Mouse (Mus musculus) midbrain, postnatal 0 days (tissue): Measurements from ENCODE around the gene Cpsf4l. TPM values are rescaled to one million over a fixed set of nuclear protein-coding genes. Genes with fewer than 3 reads are reported as not detected.

Experiments used
- ATAC-seq: fragments of 200-750 bp; cut with Nextera tagmentation; 2 replicates; pipeline ENCODE4 v1.8.0; 2017; ENCODE audit warnings: moderate number of reproducible peaks, mild to moderate bottlenecking, moderate TSS enrichment, moderate library complexity; ENCODE audit not compliant: low FRiP score
- DNase-seq: peaks from one replicate; pipeline ENCODE4 v3.0.0-alpha.2; 2015; ENCODE audit warnings: low spot score
- H3K27ac ChIP-seq: fragments of 300-500 bp; sonication (generic); 2 replicates; pipeline ENCODE4 v1.5.1; 2014; ENCODE audit warnings: low read depth, mild to moderate bottlenecking, low read length, mixed read lengths
- H3K27me3 ChIP-seq: fragments of 300-500 bp; sonication (generic); 2 replicates; pipeline ENCODE4 v1.6.1; 2014; ENCODE audit warnings: low read length, control low read depth, mixed read lengths; ENCODE audit not compliant: insufficient read depth
- H3K36me3 ChIP-seq: fragments of 300-500 bp; sonication (generic); 2 replicates; pipeline ENCODE4 v1.6.1; 2014; ENCODE audit warnings: low read length, control low read depth, mixed read lengths; ENCODE audit not compliant: insufficient read depth
- H3K4me1 ChIP-seq: fragments of 300-500 bp; sonication (generic); 2 replicates; pipeline ENCODE4 v1.6.1; 2014; ENCODE audit warnings: mild to moderate bottlenecking, control low read depth, antibody characterized with exemption, low read length, mixed read lengths; ENCODE audit not compliant: insufficient read depth
- H3K4me2 ChIP-seq: fragments of 300-500 bp; sonication (generic); 2 replicates; pipeline ENCODE4 v1.6.1; 2014; ENCODE audit warnings: low read depth, mild to moderate bottlenecking, low read length, mixed read lengths; ENCODE audit not compliant: poor library complexity, severe bottlenecking
- H3K4me3 ChIP-seq: fragments of 300-500 bp; sonication (generic); 2 replicates; pipeline ENCODE4 v1.5.1; 2014; ENCODE audit warnings: low read depth, mild to moderate bottlenecking, low read length, moderate library complexity
- H3K9ac ChIP-seq: fragments of 300-500 bp; sonication (generic); replicated peaks from 2 replicates; pipeline ENCODE4 v1.6.1; 2014; ENCODE audit warnings: mild to moderate bottlenecking, low read length, moderate library complexity, mixed read lengths; ENCODE audit not compliant: poor library complexity, severe bottlenecking
- H3K9me3 ChIP-seq: fragments of 300-500 bp; sonication (generic); 2 replicates; pipeline ENCODE4 v1.6.1; 2016; ENCODE audit warnings: low read length, control low read depth
- CTCF ChIP-seq: IDR thresholded peaks from 2 replicates; pipeline ENCODE4 v1.5.1; 2016; ENCODE audit warnings: antibody characterized with exemption, mild to moderate bottlenecking
- WGBS: fragments of 180-500 bp; shearing (Covaris S2); extraction: QIAGEN DNeasy Blood & Tissue Kit; methylation state at CpG from one replicate; pipeline ENCODE4 v1.1.7; 2014; 5-methylcytosine and 5-hydroxymethylcytosine counted together
- polyA plus RNA-seq: library from polyadenylated mRNA; unstranded; fragments of >200 nt; fragmentation: Nextera tagmentation; extraction: Ambion mirVana; gene quantifications from 2 replicates; pipeline ENCODE4 v1.2.1, GENCODE M21; 2015
- total RNA-seq: library from RNA; depleted of rRNA; stranded (reverse); fragments of >200 nt; gene quantifications from 2 replicates; pipeline ENCODE4 v1.2.3, GENCODE M21; 2014

The Cpsf4l gene
- total and polyA plus RNA-seq, 2 experiments from 2014 or later, result 0.20 to 0.22 TPM

DNA sequence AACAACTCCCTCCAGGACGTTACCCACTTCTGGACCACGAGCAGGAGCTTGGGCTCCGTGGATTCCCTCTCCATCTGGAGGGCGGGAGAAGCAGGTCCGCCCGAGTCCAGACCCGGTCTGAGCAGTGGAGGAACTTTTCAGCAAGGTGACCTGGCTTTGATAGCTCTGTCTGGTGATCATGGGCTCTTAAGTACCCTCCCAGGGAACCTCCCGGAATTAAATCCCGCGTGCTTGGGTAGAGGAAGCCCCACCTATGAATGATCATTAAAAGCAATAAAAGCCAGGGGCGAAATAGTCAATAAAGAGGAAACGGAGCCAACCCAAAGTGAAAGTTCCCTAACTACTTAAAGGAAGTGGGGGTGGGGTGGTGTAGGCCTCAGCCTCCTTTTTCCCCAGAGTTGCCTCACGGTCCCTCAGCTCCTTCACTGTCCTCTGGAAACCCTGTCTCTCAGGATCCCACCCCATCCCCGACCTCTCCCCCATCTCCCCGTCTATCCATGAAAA lies 42.4 kb upstream of the Cpsf4l start:
- 27% methylated on average over 15 of the region's 15 CpGs for WGBS
- no peaks in the 10 kb centered on the region for H3K27me3 ChIP-seq
- peak overlapping the region; percentile 84 for H3K4me2 ChIP-seq
- DNase-seq (no peak), ATAC-seq (no peak)
- peak overlapping the region; percentile 89 for H3K4me3 ChIP-seq
- no peaks in the 10 kb centered on the region for H3K36me3 ChIP-seq
- peaks cover 12% of the 10 kb centered on the region for H3K4me1 ChIP-seq
- no peaks in the 10 kb centered on the region for H3K9me3 ChIP-seq
- H3K9ac ChIP-seq, result peak overlapping the region; percentile 93; the same call in 1 of the 2 replicates
- H3K27ac ChIP-seq, result peak overlapping the region; percentile 94; the same call in 1 of the 2 replicates
- TF ChIP-seq CTCF, result no peak

DNA sequence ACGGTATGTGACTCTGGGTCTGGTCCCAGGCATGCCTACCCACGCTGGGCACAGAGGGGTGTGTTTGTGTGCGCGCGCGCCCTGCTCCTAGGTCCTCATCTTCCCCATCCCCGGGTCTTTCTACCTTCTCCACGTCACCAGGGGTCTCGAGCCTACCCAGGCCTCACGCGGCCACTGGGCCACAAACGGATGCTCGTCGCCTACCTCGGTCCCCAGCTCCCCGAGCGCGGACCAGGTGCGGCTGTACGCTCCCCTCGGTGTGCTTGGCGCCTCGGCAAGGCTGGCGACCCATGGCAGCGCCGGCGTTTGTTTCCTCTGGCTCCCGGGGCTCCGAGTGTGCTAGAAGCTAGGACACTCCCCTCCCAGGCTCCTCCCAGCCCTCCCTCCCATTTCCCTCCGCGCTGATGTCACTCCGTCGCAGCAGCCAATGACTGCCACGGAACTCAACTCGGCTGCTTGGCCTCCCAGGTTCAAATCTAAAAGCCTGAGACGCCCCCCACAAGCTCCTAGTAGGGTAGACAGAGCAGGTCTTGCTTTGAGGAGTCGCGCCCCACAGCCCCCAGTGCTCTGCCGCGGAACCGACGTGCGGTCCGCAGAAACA lies 41.8 kb upstream of the Cpsf4l start, which contains the start of gene Cdc42ep4:
Gene Cdc42ep4, minus strand, starts transcription at position 398 of the 601 bp plus-strand sequence.
- ATAC-seq (peak; percentile 86), DNase-seq (peak; percentile 95)
- Histone ChIP-seq H3K4me3 (peak within 1 kb of the TSS; percentile 89), H3K9ac (peak within 1 kb of the TSS; percentile 93), H3K27ac (peak within 1 kb of the TSS; percentile 94), H3K27me3 (no peaks in the 10 kb centered on the region), H3K4me1 (peaks cover 12% of the 10 kb centered on the region), H3K4me2 (peak within 1 kb of the TSS; percentile 84), H3K36me3 (no peaks in the 10 kb centered on the region), H3K9me3 (no peaks in the 10 kb centered on the region)
- TF ChIP-seq CTCF, result no peak
- WGBS, result under 1% methylated on average over 44 of the region's 44 CpGs

DNA sequence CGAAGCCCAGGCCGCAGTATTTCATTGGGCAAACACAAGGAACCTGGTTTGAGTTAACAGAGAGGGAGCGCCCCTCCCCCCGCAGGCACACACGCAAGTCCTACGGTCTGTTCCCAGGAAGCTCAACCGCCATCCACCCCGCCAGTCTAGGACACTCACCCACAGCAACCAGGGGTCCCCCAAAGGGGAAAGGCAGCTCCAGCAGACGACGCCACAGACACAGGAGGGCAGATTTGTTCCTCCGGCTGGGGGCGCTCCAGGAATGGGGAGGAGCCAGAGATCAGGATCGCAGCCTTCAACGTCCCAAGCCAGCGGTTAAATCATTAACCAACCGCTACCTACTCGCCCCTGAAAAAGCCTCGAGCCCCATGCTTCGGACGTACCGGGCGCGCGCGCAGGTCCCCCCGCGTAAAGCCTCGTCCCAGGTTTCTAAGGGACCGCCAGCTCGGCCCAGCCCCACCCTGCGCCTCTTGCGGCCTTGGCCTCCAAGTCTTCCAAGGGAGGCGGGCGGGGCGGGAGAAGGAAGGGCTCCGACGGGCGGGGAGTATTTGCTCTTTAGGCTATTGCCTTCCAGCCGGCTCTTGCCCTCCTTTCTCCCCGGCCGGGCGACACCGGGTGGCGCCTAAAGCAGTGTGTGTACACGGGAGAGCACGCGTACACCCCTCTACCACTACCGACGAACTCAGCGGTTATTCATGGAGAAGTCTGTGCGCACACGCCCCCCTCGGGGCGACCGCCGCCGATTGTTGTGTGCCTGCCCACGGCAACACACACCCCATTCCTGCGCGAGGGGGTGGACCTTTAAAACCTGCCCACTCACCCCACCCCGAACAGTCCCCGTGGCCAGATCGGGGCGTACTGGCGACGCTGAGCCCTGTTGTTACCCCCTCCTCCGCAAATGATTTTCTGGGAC lies 41.0 kb upstream of the Cpsf4l start:
- H3K9ac ChIP-seq, result peak overlapping the region; percentile 93
- peak overlapping the region; percentile 89 for H3K4me3 ChIP-seq
- peak; percentile 63 for ATAC-seq
- under 1% methylated on average over 59 of the region's 67 CpGs for WGBS
- peak; percentile 73 for DNase-seq
- H3K27me3 ChIP-seq, result no peaks in the 10 kb centered on the region
- peak overlapping the region; percentile 94 for H3K27ac ChIP-seq
- H3K4me2 ChIP-seq, result peak overlapping the region; percentile 84
- H3K4me1 ChIP-seq, result peaks cover 12% of the 10 kb centered on the region
- H3K36me3 ChIP-seq, result no peaks in the 10 kb centered on the region
- TF ChIP-seq CTCF, result peak; percentile 62
- no peaks in the 10 kb centered on the region for H3K9me3 ChIP-seq

- Histone ChIP-seq H3K36me3 (no peaks in the 10 kb centered on the region), H3K4me2 (peak overlapping the region; percentile 84), H3K9me3 (no peaks in the 10 kb centered on the region), H3K4me3 (peak overlapping the region; percentile 89), H3K9ac (peak overlapping the region; percentile 93), H3K27ac (peak overlapping the region; percentile 94), H3K27me3 (no peaks in the 10 kb centered on the region), H3K4me1 (peaks cover 12% of the 10 kb centered on the region)
- peak; percentile 54 for DNase-seq
- no peak for ATAC-seq
- TF ChIP-seq CTCF, result no peak
- 3% methylated on average over 9 of the region's 9 CpGs for WGBS
These were observed 40.0 kb upstream of the Cpsf4l start for GRCm38 (mm10) chr11:113749749-113750351.

DNA sequence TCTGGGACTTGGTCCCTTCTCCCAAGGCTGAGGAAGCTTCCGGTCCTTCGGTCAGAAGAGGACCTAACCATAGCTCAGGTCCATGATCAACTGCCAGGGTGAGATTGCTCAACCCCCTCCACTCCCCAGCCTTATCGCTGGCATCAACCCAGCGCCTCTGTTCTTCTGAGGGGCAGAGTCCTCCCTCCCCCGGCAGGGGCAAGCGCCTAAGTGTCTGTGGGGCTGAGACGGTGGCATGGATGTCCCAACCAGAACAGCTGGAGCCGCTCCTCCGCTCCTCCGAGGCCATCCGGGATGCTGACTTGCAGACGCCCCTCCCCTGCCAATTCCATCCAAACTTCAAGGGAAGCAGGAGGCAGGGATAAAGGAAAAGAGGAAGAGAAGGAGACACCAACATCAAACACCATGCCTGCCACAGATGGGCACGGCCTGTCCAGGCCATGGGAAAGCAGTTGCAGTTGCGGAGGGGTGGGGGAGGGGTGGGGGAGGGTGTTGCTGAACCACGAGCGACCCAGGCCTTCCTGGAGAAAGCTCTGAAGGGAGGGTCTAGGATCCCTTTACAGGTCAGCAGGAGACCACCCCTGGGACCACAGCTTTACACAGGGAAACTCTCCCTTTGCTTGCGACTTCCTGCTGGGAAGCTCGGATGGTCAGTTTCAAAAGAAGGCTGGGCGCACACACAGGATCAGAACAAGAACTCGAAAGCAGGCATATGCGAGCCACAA lies 39.1 kb upstream of the Cpsf4l start:
- Histone ChIP-seq H3K27me3 (no peaks in the 10 kb centered on the region), H3K4me3 (peak overlapping the region; percentile 89), H3K4me1 (peaks cover 12% of the 10 kb centered on the region), H3K27ac (peak overlapping the region; percentile 94), H3K9me3 (no peaks in the 10 kb centered on the region), H3K4me2 (peak overlapping the region; percentile 84), H3K9ac (peak overlapping the region; percentile 93; the same call in 1 of the 2 replicates), H3K36me3 (no peaks in the 10 kb centered on the region)
- no peak for TF ChIP-seq CTCF
- no peak for DNase-seq
- no peak for ATAC-seq
- 17% methylated on average over 21 of the region's 21 CpGs for WGBS
